Mouse (Mus musculus): Measurements from ENCODE around the gene BC049352. TPM values are rescaled to one million over a fixed set of nuclear protein-coding genes. Genes with fewer than 3 reads are reported as not detected.
A peak's percentile ranks its signal among the peaks of the same experiment; 100 is the strongest.

Gene BC049352
- polyA plus RNA-seq, 1 experiment = 1.8 TPM

DNA sequence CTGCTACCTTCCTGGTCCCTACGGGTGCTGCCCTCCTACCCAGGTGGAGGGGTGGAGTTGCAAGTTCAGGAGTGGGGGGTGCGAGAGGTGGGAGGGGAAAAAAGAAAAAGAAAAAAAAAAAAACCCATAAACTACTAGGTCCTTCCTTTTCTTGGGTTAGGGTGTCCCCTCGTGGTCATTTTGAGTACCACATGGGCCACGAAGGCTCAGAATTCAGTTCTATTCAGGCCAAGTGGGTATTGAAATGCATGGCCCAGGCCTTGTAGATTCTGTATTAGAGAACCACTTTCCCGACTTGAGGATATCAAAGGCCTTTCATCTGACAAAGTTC, 35.6 kb upstream of the BC049352 start:
- no peaks in the 10 kb centered on the region for H3K4me1 ChIP-seq (ENCODE audit: control insufficient read depth, insufficient read depth, low read length)
- peak overlapping the region; percentile 36 for H3K4me3 ChIP-seq (ENCODE audit: insufficient read depth, low read length)
- TF ChIP-seq CTCF (IDR thresholded peaks at IDR 0.05; ENCODE audit: extremely low read depth, insufficient read depth, low read length) (peak; percentile 84), POLR2A (IDR thresholded peaks at IDR 0.05; ENCODE audit: extremely low read depth, insufficient read depth, low read length) (no peak)
- no peak overlapping the region for H3K27ac ChIP-seq (ENCODE audit: insufficient read depth, low read length)

GRCm38 (mm10) chr9:45150933-45151332, 30.9 kb upstream of the BC049352 start:
- no peaks in the 10 kb centered on the region for H3K4me1 ChIP-seq (ENCODE audit: control insufficient read depth, insufficient read depth, low read length)
- H3K4me3 ChIP-seq (ENCODE audit: insufficient read depth, low read length) = no peak overlapping the region
- H3K27ac ChIP-seq (ENCODE audit: insufficient read depth, low read length) = no peak overlapping the region
- TF ChIP-seq POLR2A (IDR thresholded peaks at IDR 0.05; ENCODE audit: extremely low read depth, insufficient read depth, low read length) = no peak

DNA sequence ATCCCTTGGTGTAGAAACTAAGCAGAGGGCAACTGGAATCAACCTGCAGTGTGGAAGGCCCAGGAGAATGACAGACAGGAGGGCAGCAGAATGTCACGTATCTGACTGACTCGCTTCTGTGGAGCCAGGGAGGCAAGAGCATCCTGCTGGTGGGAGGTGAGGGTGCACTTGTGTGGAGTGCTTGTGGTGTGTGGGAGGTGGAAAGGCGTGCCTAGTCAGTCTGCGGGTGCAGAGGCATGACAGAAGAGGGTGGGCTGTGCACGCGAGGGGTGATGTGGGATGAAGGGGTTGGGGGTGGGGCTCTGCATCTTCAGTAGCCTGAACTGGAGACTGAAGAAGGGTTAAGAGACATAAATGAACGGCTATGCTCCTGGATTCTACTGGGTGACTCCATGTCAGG, 28.4 kb upstream of the BC049352 start:
- H3K4me3 ChIP-seq (ENCODE audit: insufficient read depth, low read length) = no peak overlapping the region
- no peaks in the 10 kb centered on the region for H3K4me1 ChIP-seq (ENCODE audit: control insufficient read depth, insufficient read depth, low read length)
- no peak overlapping the region for H3K27ac ChIP-seq (ENCODE audit: insufficient read depth, low read length)
- TF ChIP-seq POLR2A (IDR thresholded peaks at IDR 0.05; ENCODE audit: extremely low read depth, insufficient read depth, low read length) = no peak
- no peak for TF ChIP-seq CTCF (IDR thresholded peaks at IDR 0.05; ENCODE audit: extremely low read depth, insufficient read depth, low read length)

GRCm38 (mm10) chr9:45167903-45168302, 13.9 kb upstream of the BC049352 start:
- H3K4me1 ChIP-seq (ENCODE audit: control insufficient read depth, insufficient read depth, low read length) = peaks cover 10% of the 10 kb centered on the region
- H3K27ac ChIP-seq (ENCODE audit: insufficient read depth, low read length) = peak overlapping the region; percentile 89
- no peak overlapping the region for H3K4me3 ChIP-seq (ENCODE audit: insufficient read depth, low read length)
- TF ChIP-seq POLR2A (IDR thresholded peaks at IDR 0.05; ENCODE audit: extremely low read depth, insufficient read depth, low read length) = no peak
- TF ChIP-seq CTCF (IDR thresholded peaks at IDR 0.05; ENCODE audit: extremely low read depth, insufficient read depth, low read length) = no peak

- H3K4me3 ChIP-seq (ENCODE audit: insufficient read depth, low read length) = no peak overlapping the region
- H3K4me1 ChIP-seq (ENCODE audit: control insufficient read depth, insufficient read depth, low read length) = peaks cover 10% of the 10 kb centered on the region
- no peak for TF ChIP-seq CTCF (IDR thresholded peaks at IDR 0.05; ENCODE audit: extremely low read depth, insufficient read depth, low read length)
- TF ChIP-seq POLR2A (IDR thresholded peaks at IDR 0.05; ENCODE audit: extremely low read depth, insufficient read depth, low read length) = no peak
- peak overlapping the region; percentile 70; the same call in 1 of the 2 replicates for H3K27ac ChIP-seq (ENCODE audit: insufficient read depth, low read length)
These were observed 11.7 kb upstream of the BC049352 start for GRCm38 (mm10) chr9:45170150-45170549.

GRCm38 (mm10) chr9:45171073-45171610, 10.7 kb upstream of the BC049352 start:
- TF ChIP-seq POLR2A (IDR thresholded peaks at IDR 0.05; ENCODE audit: extremely low read depth, insufficient read depth, low read length) = no peak
- Histone ChIP-seq H3K4me3 (ENCODE audit: insufficient read depth, low read length) (no peak overlapping the region), H3K4me1 (ENCODE audit: control insufficient read depth, insufficient read depth, low read length) (peaks cover 10% of the 10 kb centered on the region), H3K27ac (ENCODE audit: insufficient read depth, low read length) (0 out of 2 replicates have a peak overlapping the region, but pooled peaks have one; percentile 13)

DNA sequence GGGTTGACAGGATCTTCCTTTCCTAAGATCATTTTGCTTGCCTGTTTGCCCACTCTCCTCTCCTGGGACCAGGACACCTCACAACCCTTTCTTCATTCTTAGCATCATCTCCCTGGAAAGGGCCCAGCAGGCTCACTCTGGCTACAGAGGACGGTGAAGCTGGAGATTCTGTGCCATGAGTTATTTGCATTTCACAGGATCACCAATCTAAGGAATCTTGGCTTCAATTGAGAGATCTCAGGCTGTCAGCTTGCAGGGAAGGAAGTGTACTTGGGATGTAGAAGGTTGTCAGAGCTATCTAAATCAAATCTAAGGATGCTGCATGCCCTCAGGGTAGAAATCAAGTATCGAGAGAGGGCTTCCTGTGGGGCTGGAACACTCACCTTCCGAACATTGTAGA, 8.3 kb upstream of the BC049352 start:
- Histone ChIP-seq H3K27ac (ENCODE audit: insufficient read depth, low read length) (no peak overlapping the region), H3K4me3 (ENCODE audit: insufficient read depth, low read length) (no peak overlapping the region), H3K4me1 (ENCODE audit: control insufficient read depth, insufficient read depth, low read length) (peaks cover 3% of the 10 kb centered on the region)
- no peak for TF ChIP-seq CTCF (IDR thresholded peaks at IDR 0.05; ENCODE audit: extremely low read depth, insufficient read depth, low read length)

DNA sequence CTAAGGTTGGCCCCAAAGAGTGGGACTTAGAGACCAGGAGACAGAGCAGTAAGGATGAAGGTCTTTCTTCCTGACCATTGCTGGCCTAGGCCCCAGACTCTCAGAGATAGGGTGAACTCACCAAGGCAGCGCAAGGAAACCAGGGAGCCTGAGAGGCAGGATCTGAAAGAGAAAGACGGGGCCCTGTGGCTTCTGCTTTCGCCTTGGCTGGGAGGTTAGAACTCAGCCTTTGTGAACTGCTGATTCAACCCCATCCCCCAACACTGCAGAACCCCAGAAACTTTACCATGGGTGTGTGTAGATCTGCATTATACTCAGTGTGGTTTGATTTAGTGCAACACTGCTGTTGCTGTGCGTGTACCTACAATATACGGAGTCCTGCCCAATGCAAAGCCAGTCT, 2.5 kb upstream of the BC049352 start:
- peaks cover 3% of the 10 kb centered on the region; the same call in 1 of the 2 replicates for H3K4me1 ChIP-seq (ENCODE audit: control insufficient read depth, insufficient read depth, low read length)
- H3K4me3 ChIP-seq (ENCODE audit: insufficient read depth, low read length) = no peak overlapping the region
- no peak for TF ChIP-seq CTCF (IDR thresholded peaks at IDR 0.05; ENCODE audit: extremely low read depth, insufficient read depth, low read length)
- no peak overlapping the region for H3K27ac ChIP-seq (ENCODE audit: insufficient read depth, low read length)

GRCm38 (mm10) chr9:45182521-45182920, 714 bp downstream of the BC049352 start:
- Histone ChIP-seq H3K27ac (ENCODE audit: insufficient read depth, low read length) (no peak overlapping the region; the same call in 1 of the 2 replicates), H3K4me1 (ENCODE audit: control insufficient read depth, insufficient read depth, low read length) (peaks cover 6% of the 10 kb centered on the region; the same call in 1 of the 2 replicates), H3K4me3 (ENCODE audit: insufficient read depth, low read length) (no peak overlapping the region)
- no peak for TF ChIP-seq POLR2A (IDR thresholded peaks at IDR 0.05; ENCODE audit: extremely low read depth, insufficient read depth, low read length)
- no peak for TF ChIP-seq CTCF (IDR thresholded peaks at IDR 0.05; ENCODE audit: extremely low read depth, insufficient read depth, low read length)

- Histone ChIP-seq H3K4me3 (ENCODE audit: insufficient read depth, low read length) (no peak overlapping the region), H3K27ac (ENCODE audit: insufficient read depth, low read length) (no peak overlapping the region; the same call in 1 of the 2 replicates), H3K4me1 (ENCODE audit: control insufficient read depth, insufficient read depth, low read length) (peaks cover 6% of the 10 kb centered on the region; the same call in 1 of the 2 replicates)
- TF ChIP-seq POLR2A (IDR thresholded peaks at IDR 0.05; ENCODE audit: extremely low read depth, insufficient read depth, low read length) = no peak
- TF ChIP-seq CTCF (IDR thresholded peaks at IDR 0.05; ENCODE audit: extremely low read depth, insufficient read depth, low read length) = no peak
These were observed 1.5 kb downstream of the BC049352 start for GRCm38 (mm10) chr9:45183266-45183665.

Measured in cortical plate, adult 2 months (tissue).